Mouse (Mus musculus) layer of hippocampus, adult 6 months (tissue): Measurements from ENCODE around the gene Uts2b. TPM values are rescaled to one million over a fixed set of nuclear protein-coding genes. Genes with fewer than 3 reads are reported as not detected.

ENCODE experiments used
- long read RNA-seq, 2 experiments: library from polyadenylated mRNA; unstranded; transcript quantifications; one replicate each; pipeline ENCODE4 v2.0.0; 2019 to 2020
- polyA plus RNA-seq: library from polyadenylated mRNA; unstranded; fragments of <200 nt; fragmentation: Nextera tagmentation; gene quantifications from 2 replicates; pipeline ENCODE4 v1.2.3, GENCODE M21; 2021

Uts2b gene
- not detected in 2 replicates for polyA plus RNA-seq
- long read RNA-seq, experiment 1: 0 reads
- long read RNA-seq, experiment 2: 0 reads

GRCm38 (mm10) chr16:27370191-27370590, at the start of gene Uts2b:
Gene Uts2b, minus strand, starts transcription at chr16:27370239.

GRCm38 (mm10) chr16:27388761-27389451, 18.9 kb upstream of the Uts2b start, which contains the start of gene Ccdc50:
Gene Ccdc50, plus strand, starts transcription at chr16:27388869.

GRCm38 (mm10) chr16:27307189-27307588, 62.9 kb downstream of the Uts2b start, which contains the start of gene Ostn:
Gene Ostn, plus strand, starts transcription at chr16:27307489.

Other genes with a start within 250 kb of the Uts2b start
- gene Ostn, start 62.8 kb downstream of the Uts2b start, polyA plus RNA-seq: not detected in 2 replicates
- gene Ccdc50, start 18.6 kb upstream of the Uts2b start, polyA plus RNA-seq: 17.1 and 17.9 TPM in 2 replicates